7 mouse cellular contexts compared by ENCODE assay signal in genomic region chr16:5013054-5013838, GRCm38 (mm10). TPM values are rescaled to one million over a fixed set of nuclear protein-coding genes. Genes with fewer than 3 reads are reported as not detected.
DNase-seq lines count a peak whose midpoint lies in the region; ATAC-seq and TF ChIP-seq lines count a peak whose summit lies in the region.

Rogdi (minus strand) TSS chr16:5013553.

- peak; percentile 97 for ATAC-seq in intestine, postnatal 0 days
- ATAC-seq in midbrain, embryonic 12.5 days (ENCODE audit: low FRiP score, low read depth): peak; percentile 100

- no peaks in the 10 kb centered on the region for H3K27me3 ChIP-seq in embryonic facial prominence, embryonic 10.5 days (replicated peaks; ENCODE audit: low read depth, poor library complexity, severe bottlenecking)
- H3K27me3 ChIP-seq in intestine, postnatal 0 days (replicated peaks; ENCODE audit: control insufficient read depth, insufficient read depth, low read length): no peaks in the 10 kb centered on the region
- H3K27me3 ChIP-seq in midbrain, embryonic 12.5 days: no peaks in the 10 kb centered on the region
- no peaks in the 10 kb centered on the region for H3K27me3 ChIP-seq in small intestine, adult 2 months (ENCODE audit: control insufficient read depth, insufficient read depth, low read length)

- H3K9me3 ChIP-seq in embryonic facial prominence, embryonic 10.5 days: no peaks in the 10 kb centered on the region
- no peaks in the 10 kb centered on the region for H3K9me3 ChIP-seq in intestine, postnatal 0 days (ENCODE audit: control insufficient read depth)
- no peaks in the 10 kb centered on the region for H3K9me3 ChIP-seq in midbrain, embryonic 12.5 days

- H3K36me3 ChIP-seq in embryonic facial prominence, embryonic 10.5 days (replicated peaks): peaks cover 63% of the 10 kb centered on the region
- H3K36me3 ChIP-seq in intestine, postnatal 0 days (ENCODE audit: control insufficient read depth, insufficient read depth): peaks cover 52% of the 10 kb centered on the region
- peaks cover 53% of the 10 kb centered on the region for H3K36me3 ChIP-seq in midbrain, embryonic 12.5 days
- H3K36me3 ChIP-seq in small intestine, adult 2 months (ENCODE audit: control insufficient read depth, insufficient read depth, low read length): peaks cover 34% of the 10 kb centered on the region

- under 1% methylated on average over 63 of the region's 63 CpGs for WGBS in embryonic facial prominence, embryonic 10.5 days
- under 1% methylated on average over 62 of the region's 63 CpGs for WGBS in intestine, postnatal 0 days
- 1% methylated on average over 63 of the region's 63 CpGs for WGBS in midbrain, embryonic 12.5 days
- under 1% methylated on average over 63 of the region's 63 CpGs for WGBS in small intestine, adult 2 months

- peak within 1 kb of the TSS; percentile 82 for H3K4me2 ChIP-seq in intestine, postnatal 0 days (replicated peaks; ENCODE audit: low read depth)
- peak within 1 kb of the TSS; percentile 79 for H3K4me2 ChIP-seq in midbrain, embryonic 12.5 days (replicated peaks)

- peak; percentile 55 for TF ChIP-seq CTCF in intestine, postnatal 0 days (IDR thresholded peaks at IDR 0.05; ENCODE audit: low read depth)
- TF ChIP-seq CTCF in small intestine, adult 2 months (IDR thresholded peaks at IDR 0.05; ENCODE audit: extremely low read depth, insufficient read length, insufficient replicate concordance, low read depth, low read length): no peak

- peaks cover 13% of the 10 kb centered on the region for H3K4me1 ChIP-seq in embryonic facial prominence, embryonic 10.5 days
- H3K4me1 ChIP-seq in intestine, postnatal 0 days (replicated peaks; ENCODE audit: control insufficient read depth, insufficient read depth, low read length): no peaks in the 10 kb centered on the region
- peaks cover 23% of the 10 kb centered on the region for H3K4me1 ChIP-seq in midbrain, embryonic 12.5 days
- H3K4me1 ChIP-seq in small intestine, adult 2 months (ENCODE audit: control insufficient read depth, insufficient read depth, insufficient read length, low read length): peaks cover 24% of the 10 kb centered on the region

- TF ChIP-seq POLR2A in small intestine, adult 2 months (IDR thresholded peaks at IDR 0.05; ENCODE audit: low read depth, low read length): peak; percentile 75

- peak within 1 kb of the TSS; percentile 58 for H3K9ac ChIP-seq in intestine, postnatal 0 days (ENCODE audit: low read depth, low read length)
- H3K9ac ChIP-seq in midbrain, embryonic 12.5 days (replicated peaks): peak within 1 kb of the TSS; percentile 59

- intact Hi-C loops in left cerebral cortex, postnatal 4 days (cut with DNase I): no loop called here

- H3K27ac ChIP-seq in embryonic facial prominence, embryonic 10.5 days (replicated peaks): peak within 1 kb of the TSS; percentile 84
- peak within 1 kb of the TSS; percentile 64 for H3K27ac ChIP-seq in intestine, postnatal 0 days (ENCODE audit: low read depth, low read length)
- peak within 1 kb of the TSS; percentile 66 for H3K27ac ChIP-seq in midbrain, embryonic 12.5 days (replicated peaks)
- peak within 1 kb of the TSS; percentile 38 for H3K27ac ChIP-seq in small intestine, adult 2 months (ENCODE audit: insufficient read depth, low read depth, low read length)

- peak within 1 kb of the TSS; percentile 75 for H3K4me3 ChIP-seq in embryonic facial prominence, embryonic 10.5 days
- peak within 1 kb of the TSS; percentile 53 for H3K4me3 ChIP-seq in intestine, postnatal 0 days (ENCODE audit: low read depth, low read length)
- H3K4me3 ChIP-seq in midbrain, embryonic 12.5 days: peak within 1 kb of the TSS; percentile 54
- peak within 1 kb of the TSS; percentile 65 for H3K4me3 ChIP-seq in small intestine, adult 2 months (ENCODE audit: low read depth, low read length)

- peak; percentile 97 for DNase-seq in adrenal gland, postnatal 10 days
- peak; percentile 99 for DNase-seq in embryonic facial prominence, embryonic 10.5 days (ENCODE audit: low spot score)
- DNase-seq in gonadal fat pad, adult 2 months (ENCODE audit: low read depth): peak; percentile 78
- DNase-seq in left cerebral cortex, postnatal 4 days: peak; percentile 99

RNA-seq across cellular contexts. Expression of gene Rogdi, which starts in this region (rescaled TPM):
- 10 to 100 TPM; 33.0 to 43.7 TPM for total RNA-seq in adrenal gland, postnatal 10 days (2021)
- 63.6 and 66.2 TPM in 2 replicates for polyA plus RNA-seq in embryonic facial prominence, embryonic 10.5 days (2016; fragmentation: Nextera tagmentation; extraction: Ambion mirVana)
- polyA plus RNA-seq in gonadal fat pad, adult 2 months (2012; rRNA removed): 161 and 182 TPM in 2 replicates
- 21.8 and 25.3 TPM in 2 replicates for polyA plus RNA-seq in intestine, postnatal 0 days (2015; fragmentation: Nextera tagmentation; extraction: Ambion mirVana)
- total RNA-seq in left cerebral cortex, postnatal 4 days (2021): 10 to 100 TPM; 79.8 to 89.3 TPM
- 90.2 and 95.8 TPM in 2 replicates for polyA plus RNA-seq in midbrain, embryonic 12.5 days (2016; fragmentation: Nextera tagmentation; extraction: Ambion mirVana)
- 41.3 and 68.4 TPM in 2 replicates for polyA plus RNA-seq in small intestine, adult 2 months (2012; rRNA removed)

Comparison
In these comparisons a context has a peak if more than half of its experiments do, and no peak if none do; other contexts are left out.
1. Peak in every context shown above with its lines: DNase-seq, ATAC-seq, H3K4me3 ChIP-seq and H3K27ac ChIP-seq.